ENCODE assay signal across 8 mouse cellular contexts in the genomic region with DNA sequence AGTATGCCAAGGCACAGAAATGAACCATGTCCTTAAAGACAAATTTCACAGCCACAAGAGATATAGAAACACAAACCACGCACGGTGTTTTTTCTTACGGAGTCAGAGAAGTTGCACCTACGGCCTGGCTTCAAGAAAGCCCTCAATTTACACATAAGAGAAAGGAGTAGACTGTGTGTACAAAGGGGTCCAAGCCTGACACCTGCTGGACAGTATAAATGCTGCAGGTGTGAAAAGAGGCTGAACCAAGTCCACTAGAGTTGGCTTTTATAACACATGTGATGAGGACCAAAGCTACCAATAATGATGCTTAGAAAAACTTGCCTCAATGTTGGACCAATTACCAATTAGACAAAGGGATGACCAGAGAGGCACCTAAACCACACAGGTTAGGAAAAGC. TPM values are rescaled to one million over a fixed set of nuclear protein-coding genes. Genes with fewer than 3 reads are reported as not detected.
DNase-seq lines count a peak whose midpoint lies in the region; ATAC-seq and TF ChIP-seq lines count a peak whose summit lies in the region.

No protein-coding gene starts in this region.

- peak; percentile 83 for TF ChIP-seq CTCF in Patski (IDR thresholded peaks at IDR 0.05)
- peak; percentile 84 for TF ChIP-seq CTCF in layer of hippocampus, adult 2 months (conservative IDR thresholded peaks at IDR 0.05)

- no peaks in the 10 kb centered on the region for H3K27me3 ChIP-seq in Patski

- no peak overlapping the region for H3K4me3 ChIP-seq in layer of hippocampus, adult 2 months

- peak; percentile 56 for ATAC-seq in Patski

- CTCF ChIA-PET in Patski (lab: Charles Lee) = interaction anchor here (0.7 to 2.9 kb wide), 5 partner anchors 16 to 115 kb away, joined by 3 to 17 read pairs (median 6); no protein-coding TSS in a partner anchor

- in situ Hi-C loops in Patski (cut with MboI; ENCODE audit: low pct_unique_long_range_greater_than_20kb) = no loop called here

- peak; percentile 51 to 81 for DNase-seq in adrenal gland, adult (ENCODE audit: inconsistent age in 2 of 2, low spot score in 1 of 2)
- DNase-seq in adrenal gland, postnatal 4 days (ENCODE audit: low spot score in 2 of 2) = no peak
- DNase-seq in Patski (ENCODE audit: low read depth, low spot score) = no peak
- peak; percentile 65 to 81 for DNase-seq in cerebellum, postnatal 25 days
- DNase-seq in heart, postnatal 4 days = peak; percentile 70
- DNase-seq in layer of hippocampus, adult 2 months (ENCODE audit: low spot score in 2 of 2) = peak; percentile 44 to 56
- peak; percentile 27 to 69 for DNase-seq in lung, postnatal 4 days
- peak; percentile 64 for DNase-seq in right cerebral cortex, postnatal 10 days (ENCODE audit: low spot score in 2 of 2)

- POLR2A ChIA-PET in Patski (lab: Charles Lee) = no interaction called here

- H3K27ac ChIP-seq in layer of hippocampus, adult 2 months = no peak overlapping the region

RNA-seq across cellular contexts. Expression of gene Cep78, which starts 2.9 kb away (rescaled TPM):
- 10 to 100 TPM; 16.2 to 17.2 TPM for total RNA-seq in adrenal gland, postnatal 4 days (2021)
- 13.7 TPM for polyA plus RNA-seq in Patski (2021)
- 1 to 10 TPM; 6.8 to 7.6 TPM for total RNA-seq in heart, postnatal 4 days (2021)
- 10 to 100 TPM; 11.0 to 12.7 TPM for total RNA-seq in layer of hippocampus, adult 2 months (2021)

RNA-seq across cellular contexts. Expression of gene Psat1, which starts 34.7 kb away (rescaled TPM):
- total RNA-seq in adrenal gland, postnatal 4 days (2021) = 10 to 100 TPM; 63.3 to 69.9 TPM
- 125 TPM for polyA plus RNA-seq in Patski (2021)
- total RNA-seq in heart, postnatal 4 days (2021) = 10 to 100 TPM; 33.0 to 35.3 TPM
- 100 to 1,000 TPM; 104 to 107 TPM for total RNA-seq in layer of hippocampus, adult 2 months (2021)

Comparison
In these comparisons a context has a peak if more than half of its experiments do, and no peak if none do; other contexts are left out.
1. DNase-seq: peak in adrenal gland, adult (2 of 2), cerebellum, postnatal 25 days (2 of 2), heart, postnatal 4 days (single experiment), layer of hippocampus, adult 2 months (2 of 2), lung, postnatal 4 days (2 of 2) and right cerebral cortex, postnatal 10 days (2 of 2); none in adrenal gland, postnatal 4 days (0 of 2) and Patski (single experiment).